Mouse (Mus musculus) heart, adult 11 months (tissue): ENCODE data around the gene Rab3d.
A peak's percentile ranks its signal among the peaks of the same experiment; 100 is the strongest.

ENCODE experiments used
- DNase-seq: peaks from one replicate; pipeline ENCODE4 v3.0.0; 2022

The Rab3d gene

GRCm38 (mm10) chr9:21901223-21901820, 16.7 kb downstream of the Rab3d start:
- DNase-seq: peak; percentile 96

GRCm38 (mm10) chr9:21889229-21889628, 28.8 kb downstream of the Rab3d start:
- no peak for DNase-seq

- no peak for DNase-seq
Measured at GRCm38 (mm10) chr9:21876601-21877000, 41.4 kb downstream of the Rab3d start.

- DNase-seq: no peak
Measured at GRCm38 (mm10) chr9:21872204-21872603, 45.8 kb downstream of the Rab3d start.

GRCm38 (mm10) chr9:21870879-21871524, 47.0 kb downstream of the Rab3d start:
- no peak for DNase-seq

- DNase-seq: peak; percentile 96
Measured at GRCm38 (mm10) chr9:21869290-21869689, 48.7 kb downstream of the Rab3d start.

GRCm38 (mm10) chr9:21867726-21868125, 50.3 kb downstream of the Rab3d start:
- DNase-seq: no peak

GRCm38 (mm10) chr9:21866641-21867040, 51.4 kb downstream of the Rab3d start:
- DNase-seq: peak; percentile 98

- peak; percentile 60 for DNase-seq
Measured at GRCm38 (mm10) chr9:21865673-21866398, 52.2 kb downstream of the Rab3d start.

GRCm38 (mm10) chr9:21862181-21862580, 55.8 kb downstream of the Rab3d start:
- DNase-seq: no peak

GRCm38 (mm10) chr9:21860349-21860748, 57.6 kb downstream of the Rab3d start:
- peak; percentile 60 for DNase-seq

GRCm38 (mm10) chr9:21859606-21860005, 58.4 kb downstream of the Rab3d start:
- DNase-seq: peak; percentile 9

- DNase-seq: peak; percentile 99
Measured at GRCm38 (mm10) chr9:21858084-21858483, 59.9 kb downstream of the Rab3d start.

GRCm38 (mm10) chr9:21857501-21857900, 60.5 kb downstream of the Rab3d start:
- DNase-seq: no peak
